Mouse (Mus musculus) gastrocnemius, postnatal 36 days (tissue): ENCODE measurements around the gene Mrpl11. TPM values are rescaled to one million over a fixed set of nuclear protein-coding genes. Genes with fewer than 3 reads are reported as not detected.
"Not testable (repeated sequence)": the region's sequence is repeated elsewhere in the genome, so short reads cannot be mapped to it uniquely, and the experiment has no call there.

ENCODE experiments used
- DNase-seq, 2 experiments: peaks; one replicate each; pipeline ENCODE4 v3.0.0; 2022
- intact Hi-C: fragments of 180-260 bp; cut with DNase I; formaldehyde crosslinking; loops from one replicate; pipeline ENCODE4 v1.15.1; 2025
- long read RNA-seq, 2 experiments: library from polyadenylated mRNA; stranded (forward); transcript quantifications; one replicate each; pipeline ENCODE4 v2.0.0; 2021
- total RNA-seq, 2 experiments: library from RNA; stranded (reverse); gene quantifications; 2 replicates each; pipeline ENCODE4 v1.2.3; 2021

The Mrpl11 gene
- total RNA-seq: 10 to 100 TPM; 56.3 to 58.7 TPM
- long read RNA-seq, experiment 1, transcript Mrpl11-201 (5 exons, 3,045 nt): major isoform, 101 of 108 reads
- long read RNA-seq, experiment 1, partial matches to known transcripts: 3 of 108 reads
- long read RNA-seq, experiment 1, other reads (novel, unspliced or antisense): 2 of 108 reads
- long read RNA-seq, experiment 2, transcript Mrpl11-201 (5 exons, 3,045 nt): major isoform, 97 of 108 reads
- long read RNA-seq, experiment 2, partial matches to known transcripts: 5 of 108 reads
- long read RNA-seq, experiment 2, other reads (novel, unspliced or antisense): 3 of 108 reads

DNA sequence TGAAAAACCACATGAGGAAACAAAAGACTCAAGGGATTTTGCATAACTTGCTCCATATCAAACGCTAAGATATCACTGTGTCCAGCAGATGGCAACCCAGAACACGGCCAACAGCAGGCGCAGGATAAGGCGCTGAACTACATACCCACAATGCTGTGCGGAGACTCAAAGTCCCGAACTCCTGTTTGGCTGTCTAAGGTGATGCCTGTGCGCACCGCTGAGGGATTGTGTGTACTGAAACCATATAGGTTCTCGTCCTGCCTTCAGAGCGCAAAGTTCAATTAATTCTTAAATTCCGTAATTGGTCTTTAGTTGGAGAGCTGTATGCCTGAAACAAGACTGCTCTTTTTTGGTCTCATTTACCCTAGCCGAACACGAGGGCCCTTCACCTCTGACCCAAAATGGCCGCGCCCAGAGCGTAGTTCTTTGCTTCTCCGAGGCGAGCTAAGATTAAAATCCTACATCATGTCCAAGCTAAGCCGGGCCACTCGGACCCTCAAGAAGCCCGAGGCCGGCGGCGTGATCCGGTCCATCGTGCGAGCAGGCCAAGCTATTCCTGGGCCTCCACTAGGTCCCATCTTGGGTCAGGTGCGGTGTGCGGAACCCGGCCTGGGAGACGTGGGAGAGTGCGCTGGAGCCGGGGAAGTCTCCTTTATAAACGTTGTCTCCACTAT lies at the start of gene Mrpl11:
TSS of gene Mrpl11 (plus strand) at position 220 of the 674 bp plus-strand sequence.
- DNase-seq: peak; percentile 80 to 81
- intact Hi-C loops: loop anchor here (10.0 kb wide), 1 partner anchor 337 kb away; the partner anchor contains the start of gene Rce1

DNA sequence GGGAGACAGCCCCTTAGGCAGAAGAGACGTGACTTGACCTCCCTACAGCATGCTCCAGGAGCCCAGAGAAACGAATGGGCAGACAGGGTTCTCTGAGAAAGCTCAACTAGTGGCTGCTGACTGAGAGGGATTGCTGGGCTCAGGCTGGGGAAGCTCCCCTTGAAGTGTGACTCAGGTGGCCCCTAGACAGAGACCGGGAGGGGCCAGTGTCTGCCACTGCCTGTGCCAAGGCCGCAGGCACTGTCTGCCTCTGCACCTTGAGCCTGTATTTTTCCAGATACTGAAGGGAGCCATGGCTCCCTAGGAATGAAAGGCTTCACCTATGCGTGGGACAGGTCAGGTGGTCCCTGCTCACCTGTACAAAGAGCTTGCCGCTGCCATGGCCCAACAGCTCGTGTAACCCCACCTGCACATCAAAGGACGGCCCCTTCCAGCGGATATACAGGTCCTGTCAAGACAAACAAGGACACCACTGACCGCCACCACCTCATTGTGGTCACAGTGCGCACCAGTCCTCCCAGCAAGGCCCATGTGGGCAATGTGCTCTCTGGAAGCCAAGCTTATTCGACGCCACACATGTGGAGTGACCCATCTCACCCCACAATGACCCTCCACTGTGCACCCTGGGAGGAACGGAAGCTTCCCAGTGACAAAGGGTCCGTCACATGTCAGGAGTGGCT lies 45.9 kb upstream of the Mrpl11 start:
- DNase-seq: no peak
- intact Hi-C loops: no loop called here

- no peak for DNase-seq
- intact Hi-C loops: no loop called here
Measured at GRCm38 (mm10) chr19:4916827-4917226, 45.1 kb upstream of the Mrpl11 start.

DNA sequence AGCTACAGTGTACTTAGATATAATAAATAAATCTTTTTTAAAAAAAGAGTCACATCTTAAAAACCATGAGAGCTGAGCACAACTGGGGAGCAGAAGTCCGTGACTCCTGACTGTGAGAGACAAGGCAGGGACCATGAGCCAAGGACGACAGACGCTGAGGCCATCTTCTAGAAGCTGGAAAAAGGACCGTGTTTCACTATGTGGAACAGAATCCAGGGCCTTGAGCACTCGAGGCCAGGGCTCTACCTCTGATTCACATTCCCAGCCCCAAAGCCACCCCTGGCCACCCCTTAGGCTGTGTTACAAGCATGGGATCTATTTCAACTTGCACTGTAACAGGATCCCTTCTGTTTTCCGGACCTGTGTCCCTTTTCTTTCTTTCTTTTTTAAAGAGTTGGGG lies 42.3 kb upstream of the Mrpl11 start:
- no peak for DNase-seq
- intact Hi-C loops: no loop called here

- intact Hi-C loops: no loop called here
- no peak for DNase-seq
Measured at GRCm38 (mm10) chr19:4925121-4925860, 36.7 kb upstream of the Mrpl11 start.

DNA sequence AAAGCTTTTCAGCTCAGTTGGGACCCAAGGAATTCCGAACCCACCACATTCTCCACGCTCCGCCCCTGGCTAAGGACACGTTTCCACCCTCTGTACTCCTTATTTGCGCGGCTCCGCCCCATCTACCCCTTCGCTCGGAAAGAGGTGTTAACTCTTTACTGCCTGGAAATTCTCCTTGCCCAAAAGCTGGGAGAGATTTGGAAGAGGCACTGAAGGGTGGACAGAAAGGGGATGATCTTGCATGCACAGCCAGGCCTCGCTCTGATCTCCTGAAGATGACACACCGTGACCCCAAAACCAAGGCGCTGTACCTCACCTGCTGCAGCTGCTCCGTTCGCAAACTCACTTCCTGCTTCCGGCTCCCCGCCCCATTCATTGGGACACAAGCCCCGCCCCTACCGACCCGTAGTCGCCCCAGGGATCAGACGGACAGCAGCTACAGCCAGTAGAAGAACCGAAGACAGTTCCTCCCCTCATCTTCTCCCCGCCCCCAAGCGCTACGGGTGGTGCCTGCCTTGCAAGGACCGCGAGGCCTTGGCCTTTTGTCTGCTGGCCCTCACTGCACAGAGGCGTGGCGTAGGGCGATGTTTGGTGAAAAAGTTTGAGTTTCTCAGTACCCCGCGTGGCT lies 33.9 kb upstream of the Mrpl11 start, which contains the start of gene Dpp3:
TSS of gene Dpp3 (minus strand) at position 384 of the 628 bp plus-strand sequence.
- DNase-seq: peak; percentile 94 to 99
- intact Hi-C loops: no loop called here

GRCm38 (mm10) chr19:4928781-4929180 lies 33.2 kb upstream of the Mrpl11 start:
- DNase-seq: peak; percentile 44 to 55
- intact Hi-C loops: no loop called here

- DNase-seq: no peak
- intact Hi-C loops: no loop called here
Measured at GRCm38 (mm10) chr19:4936896-4937295, 25.1 kb upstream of the Mrpl11 start.

- intact Hi-C loops: no loop called here
- no peak for DNase-seq
Measured at GRCm38 (mm10) chr19:4937444-4938310, 24.3 kb upstream of the Mrpl11 start.

DNA sequence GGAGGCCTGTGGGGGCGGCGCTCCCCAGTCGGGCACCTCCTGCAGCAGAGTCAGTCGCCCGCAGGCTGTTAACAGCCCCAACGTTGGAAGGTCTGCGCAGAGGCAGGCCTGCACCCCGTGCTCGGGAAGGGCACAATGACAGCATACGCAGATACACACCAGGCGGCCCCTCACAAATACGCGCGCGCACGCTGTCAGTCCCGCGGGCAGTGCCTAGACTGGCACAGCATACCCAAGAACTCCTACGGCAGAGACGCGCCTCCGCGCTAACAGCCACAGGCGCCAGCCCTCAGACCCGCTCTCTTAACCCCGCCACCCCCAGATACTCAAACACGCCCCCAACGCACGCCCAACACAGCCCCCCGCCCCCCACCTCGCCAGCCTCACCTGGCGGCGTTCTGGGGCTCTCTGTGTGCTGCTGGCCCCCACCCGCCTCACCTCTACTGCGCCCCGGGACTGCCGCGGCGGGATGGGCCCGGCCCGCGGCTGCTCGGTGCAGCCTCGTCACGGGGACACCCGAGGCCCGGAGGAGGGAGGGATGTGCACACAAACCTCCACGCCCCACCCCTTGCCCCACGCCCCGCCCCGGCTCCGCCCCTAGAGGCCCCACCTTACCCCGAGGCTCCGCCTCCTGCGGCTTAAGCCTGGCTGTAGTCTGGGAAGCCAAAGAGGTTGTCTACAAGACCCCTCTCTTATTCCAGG lies 19.2 kb upstream of the Mrpl11 start, which contains the start of gene Peli3:
TSS of gene Peli3 (minus strand) at position 577 of the 702 bp plus-strand sequence.
- DNase-seq: peak; percentile 69 to 74
- intact Hi-C loops: no loop called here

- intact Hi-C loops: no loop called here
- no peak for DNase-seq
Measured at GRCm38 (mm10) chr19:4943253-4943588, 18.7 kb upstream of the Mrpl11 start.

GRCm38 (mm10) chr19:4945540-4945939 lies 16.4 kb upstream of the Mrpl11 start:
- intact Hi-C loops: no loop called here
- DNase-seq: no peak

GRCm38 (mm10) chr19:4948641-4949040 lies 13.3 kb upstream of the Mrpl11 start:
- DNase-seq, intact Hi-C loops: not testable (repeated sequence)

DNA sequence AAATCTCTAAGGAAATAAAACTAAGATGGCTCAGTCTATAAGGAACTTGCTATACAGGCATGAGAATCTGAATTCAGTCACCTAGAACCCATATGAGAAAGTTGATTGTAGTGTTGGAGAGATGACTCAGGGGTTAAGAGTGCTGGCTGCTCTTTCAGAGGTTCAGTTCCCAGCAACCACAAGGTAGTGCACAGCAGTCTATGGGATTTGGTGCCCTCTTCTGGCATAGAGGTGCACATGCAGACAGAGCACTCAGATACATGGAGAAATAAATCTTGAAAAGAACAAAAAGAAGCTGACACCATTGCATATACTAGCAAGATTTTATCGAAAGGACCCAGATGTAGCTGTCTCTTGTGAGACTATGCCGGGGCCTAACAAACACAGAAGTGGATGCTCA lies 6.3 kb downstream of the Mrpl11 start:
- no peak for DNase-seq
- intact Hi-C loops: loop anchor here (10.0 kb wide), 1 partner anchor 343 kb away; the partner anchor contains the start of gene Rce1

GRCm38 (mm10) chr19:4981767-4982166 lies 19.8 kb downstream of the Mrpl11 start:
- DNase-seq: no peak
- intact Hi-C loops: loop anchor here (1.0 kb wide), 1 partner anchor 21 kb away; no protein-coding TSS in a partner anchor

DNA sequence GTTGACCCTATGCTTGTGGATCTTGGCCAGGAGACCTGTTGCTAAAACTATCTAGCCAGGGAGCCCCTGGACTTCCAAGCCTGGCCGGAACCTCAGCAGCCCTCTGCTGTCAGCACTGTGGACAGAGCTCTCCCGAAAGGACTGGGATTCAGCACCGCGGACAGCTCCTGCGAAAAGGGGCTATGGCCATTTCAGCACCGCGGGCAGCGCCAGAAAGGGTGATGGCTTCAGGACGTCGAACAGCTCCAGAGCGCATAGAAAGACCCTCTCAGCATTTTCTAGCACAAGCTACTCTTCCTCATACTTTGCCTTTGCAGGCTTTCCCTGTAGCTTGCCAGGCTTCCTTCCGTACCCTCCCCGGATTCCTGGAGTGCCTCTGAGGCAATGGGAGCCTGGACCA lies 27.1 kb downstream of the Mrpl11 start:
- intact Hi-C loops: no loop called here
- peak; percentile 83 to 92 for DNase-seq

DNA sequence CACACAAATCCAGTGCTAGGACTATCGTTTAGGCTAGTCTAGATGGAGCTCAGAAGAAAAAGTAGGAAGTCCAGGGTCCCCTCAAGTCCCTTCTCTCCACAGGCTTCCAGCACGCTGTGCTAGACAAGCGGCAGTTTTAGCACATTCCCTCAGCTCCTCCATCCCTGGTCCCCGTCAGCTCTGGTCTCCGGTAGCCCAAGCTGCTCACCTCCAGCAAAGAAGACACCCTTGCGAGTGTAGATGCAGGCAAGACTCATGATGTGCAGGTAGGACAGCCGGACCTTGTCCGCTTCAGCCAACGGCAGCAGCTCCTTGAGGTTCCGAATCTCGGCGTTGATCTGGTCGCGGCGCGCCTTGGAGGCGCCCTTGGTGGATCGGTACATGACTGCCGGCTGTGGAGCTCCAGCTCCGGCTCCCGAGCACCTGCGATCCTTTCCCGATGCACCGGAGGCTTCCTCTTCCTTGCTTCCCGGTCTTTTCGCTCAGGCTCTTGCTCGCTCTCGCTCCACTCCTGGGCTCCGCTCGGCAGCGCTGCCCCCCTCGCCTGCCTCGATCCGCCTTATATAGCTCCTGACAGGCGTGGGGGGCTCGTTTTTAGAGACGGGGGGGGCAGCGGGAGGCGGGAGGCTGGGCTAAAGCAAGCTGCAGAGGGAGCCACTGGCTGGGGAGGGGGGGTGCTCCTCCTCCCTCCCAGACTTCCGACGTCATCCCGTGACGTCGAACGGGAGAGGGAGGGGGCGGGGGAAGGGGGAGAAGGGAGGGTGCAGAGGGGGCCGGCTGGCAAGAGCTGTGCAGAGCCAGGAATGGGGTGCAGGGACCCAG lies 27.7 kb downstream of the Mrpl11 start:
- DNase-seq: no peak
- intact Hi-C loops: no loop called here

GRCm38 (mm10) chr19:4990256-4990625 lies 28.3 kb downstream of the Mrpl11 start, which contains the start of gene Npas4:
TSS of gene Npas4 (minus strand) at chr19:4990316.
- intact Hi-C loops: no loop called here
- no peak for DNase-seq
